Mouse (Mus musculus) T-helper 2 cell (primary cell): ENCODE results near the gene Ehbp1.

Source experiments
- in situ Hi-C: fragments of 300-600 bp; cut with MboI, MseI; formaldehyde crosslinking; loops from one replicate; pipeline ENCODE4 v1.15.1; 2025; ENCODE audit warnings: high pct_unique_total_duplicates

The Ehbp1 gene

DNA sequence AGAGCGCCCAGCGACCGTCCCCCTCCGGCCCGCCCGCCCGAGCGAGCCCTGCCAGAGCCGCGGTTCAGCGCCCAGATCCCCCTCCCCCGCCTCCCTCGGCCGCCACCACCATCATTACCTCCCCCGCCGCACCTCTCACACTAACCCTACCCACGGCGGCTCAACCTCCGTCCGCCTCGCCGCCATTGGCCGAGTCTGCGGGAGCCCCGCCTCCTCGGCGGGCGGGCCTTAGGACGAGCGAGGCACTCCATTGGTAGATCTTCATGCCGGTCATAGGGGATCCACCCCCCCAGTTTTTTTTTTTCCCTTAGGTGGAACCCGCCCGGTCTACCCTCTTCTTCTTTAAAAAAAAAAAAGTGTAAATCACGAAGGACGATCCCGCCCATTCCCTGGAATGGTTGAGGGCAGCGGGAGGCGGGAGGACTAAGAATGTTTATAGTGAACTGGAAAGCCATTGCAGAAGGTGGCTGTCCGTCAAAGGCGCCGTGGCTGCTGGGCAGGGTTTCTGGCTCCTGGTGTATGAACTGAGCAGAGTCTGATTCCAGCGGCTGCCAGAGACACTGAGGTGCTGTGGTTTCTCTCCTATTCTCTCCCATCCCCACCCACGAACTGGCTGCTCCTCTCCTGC is 55.1 kb downstream of the Ehbp1 start:
- in situ Hi-C loops: no loop called here

DNA sequence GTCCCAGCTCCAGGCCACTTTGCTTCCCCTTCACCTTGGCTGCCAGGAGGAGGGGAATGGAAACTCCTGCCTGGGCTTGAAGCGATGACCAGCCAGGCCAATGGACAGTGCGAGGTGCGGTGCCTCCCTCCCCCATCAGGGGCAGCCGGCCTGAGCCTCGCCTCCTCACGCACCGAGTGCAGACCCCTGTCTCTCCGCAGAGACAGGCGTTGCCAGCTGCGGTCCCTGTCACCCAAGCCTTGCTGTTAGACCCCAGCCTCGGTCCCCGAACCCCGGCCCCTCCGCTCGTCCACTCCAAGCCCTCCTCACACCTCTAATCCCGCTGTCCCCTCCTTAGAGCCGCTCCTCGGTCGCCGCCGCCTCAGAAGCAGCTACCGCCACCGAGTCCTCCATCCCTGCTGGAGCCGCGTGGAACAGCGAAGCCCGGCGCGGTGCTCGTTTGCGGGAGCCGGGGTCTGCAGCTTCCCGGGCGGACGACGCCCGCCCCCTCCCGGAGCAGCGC is 55.7 kb downstream of the Ehbp1 start:
- in situ Hi-C loops: no loop called here

DNA sequence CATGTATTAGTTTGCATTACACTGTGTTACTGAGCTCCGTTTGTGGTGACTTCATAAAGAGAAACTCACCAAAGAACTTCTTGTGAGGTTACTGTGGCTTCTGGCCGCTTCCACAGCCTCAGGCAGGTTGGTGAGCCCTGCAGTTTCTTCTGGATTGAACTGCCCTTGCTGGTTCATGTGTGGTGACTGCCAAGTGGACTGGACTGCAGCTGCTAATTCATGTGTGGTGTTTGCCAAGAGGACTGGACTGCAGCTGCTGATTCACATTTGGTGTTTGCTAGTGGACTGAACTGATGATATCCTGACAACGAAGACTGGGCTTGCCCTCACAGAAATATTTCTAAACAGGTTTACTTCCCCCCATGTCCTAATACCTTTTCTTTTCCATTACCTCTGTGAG is 65.4 kb downstream of the Ehbp1 start:
- in situ Hi-C loops: no loop called here

GRCm38 (mm10) chr11:22274144-22274543 is 67.9 kb downstream of the Ehbp1 start:
- in situ Hi-C loops: no loop called here

GRCm38 (mm10) chr11:22273378-22273777 is 68.7 kb downstream of the Ehbp1 start:
- in situ Hi-C loops: no loop called here

DNA sequence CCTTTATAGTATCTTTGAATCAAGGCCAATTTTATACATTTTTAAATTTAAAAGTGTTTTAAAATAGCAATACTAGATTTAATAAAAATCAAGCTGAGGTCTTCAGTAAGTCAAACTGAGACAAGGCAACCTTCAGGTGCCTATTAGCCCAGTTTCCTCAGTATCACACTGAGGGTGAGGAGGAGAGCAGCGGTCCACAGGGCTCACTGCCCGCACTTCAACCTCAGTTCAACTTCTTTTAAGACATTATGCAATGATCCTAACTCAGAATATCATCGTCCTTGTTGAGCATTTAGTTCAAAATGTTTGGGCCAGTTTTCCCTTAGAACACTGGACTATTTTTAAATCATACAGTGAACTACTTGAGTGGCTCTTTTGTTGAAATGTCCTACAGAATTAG is 70.2 kb downstream of the Ehbp1 start:
- in situ Hi-C loops: no loop called here

DNA sequence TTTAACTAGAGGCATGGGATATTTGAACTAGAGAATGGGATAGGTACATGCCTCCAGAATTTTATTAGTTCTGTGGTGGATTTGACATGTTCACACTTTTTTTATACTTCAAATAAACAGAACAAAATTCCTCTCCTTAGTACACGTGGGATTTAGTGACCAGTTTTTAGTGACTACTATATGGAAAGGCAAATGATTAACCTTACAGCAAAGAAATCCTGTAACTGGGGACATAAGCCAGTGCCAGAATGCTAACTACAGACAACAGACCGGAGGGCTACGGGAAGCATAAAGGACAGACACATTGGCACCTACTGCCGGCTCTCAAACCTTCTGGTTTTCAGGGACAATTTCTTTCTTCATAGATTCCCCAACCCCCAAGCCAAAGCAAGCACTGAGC is 72.4 kb downstream of the Ehbp1 start:
- in situ Hi-C loops: loop anchor here (5.0 kb wide), 1 partner anchor 43 kb away; no protein-coding TSS in a partner anchor

DNA sequence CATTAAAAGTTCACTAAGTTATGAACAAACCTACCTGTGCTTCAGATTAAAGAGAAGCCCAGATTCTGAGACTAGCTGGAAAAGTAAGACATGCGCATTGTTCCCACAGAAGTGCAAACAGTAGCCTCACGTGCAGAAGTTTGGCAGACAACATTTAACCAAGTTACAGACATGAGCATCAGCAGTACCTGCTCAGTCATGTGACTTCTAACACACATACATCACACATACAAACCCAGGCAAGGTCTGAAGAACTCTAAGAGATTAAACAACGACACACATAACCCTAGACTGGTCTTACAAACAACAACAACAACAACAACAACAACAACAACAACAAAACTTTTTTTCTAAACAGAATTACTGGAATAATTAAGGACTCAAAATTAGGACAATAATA is 72.9 kb downstream of the Ehbp1 start:
- in situ Hi-C loops: loop anchor here (5.0 kb wide), 1 partner anchor 43 kb away; no protein-coding TSS in a partner anchor

GRCm38 (mm10) chr11:22267014-22267413 is 75.1 kb downstream of the Ehbp1 start:
- in situ Hi-C loops: loop anchor here (5.0 kb wide), 1 partner anchor 45 kb away; no protein-coding TSS in a partner anchor

DNA sequence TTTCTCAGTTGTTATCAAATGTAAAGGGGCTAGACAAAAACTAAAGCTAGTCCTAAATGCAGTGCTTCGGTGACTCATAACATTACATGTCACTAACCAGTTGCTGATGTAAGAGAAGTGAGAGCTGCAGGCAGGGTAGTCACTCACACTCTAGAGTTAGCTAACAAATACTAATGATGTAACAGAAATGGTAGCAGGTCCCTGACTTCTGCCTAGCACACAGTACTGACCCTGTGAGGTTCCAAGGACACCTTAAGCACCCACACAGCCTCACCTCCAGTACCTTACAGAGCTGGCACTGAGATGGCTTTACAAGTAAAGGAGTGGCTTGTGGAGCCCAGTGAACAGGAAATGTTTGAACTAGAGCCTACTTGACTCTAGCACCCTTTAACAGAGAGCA is 86.7 kb downstream of the Ehbp1 start:
- in situ Hi-C loops: no loop called here

DNA sequence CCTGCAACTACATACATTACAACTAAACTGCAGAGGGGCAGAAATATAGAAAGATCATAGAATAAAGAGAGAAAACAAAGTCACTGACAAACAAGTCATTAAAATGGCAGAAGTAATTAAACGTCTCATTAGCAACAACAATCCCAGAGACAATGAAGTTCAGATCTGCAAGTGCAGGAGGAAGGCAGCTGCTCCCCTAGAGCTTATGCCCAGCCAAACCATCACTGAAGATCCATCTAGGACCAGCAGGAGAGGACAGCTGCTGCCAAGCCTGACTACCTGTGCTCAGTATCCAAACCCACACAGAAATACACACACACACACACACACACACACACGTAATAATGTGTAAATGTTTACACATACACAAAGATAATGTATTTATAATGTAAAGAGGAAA is 92.7 kb downstream of the Ehbp1 start:
- in situ Hi-C loops: no loop called here

GRCm38 (mm10) chr11:22247736-22248135 is 94.4 kb downstream of the Ehbp1 start:
- in situ Hi-C loops: no loop called here

DNA sequence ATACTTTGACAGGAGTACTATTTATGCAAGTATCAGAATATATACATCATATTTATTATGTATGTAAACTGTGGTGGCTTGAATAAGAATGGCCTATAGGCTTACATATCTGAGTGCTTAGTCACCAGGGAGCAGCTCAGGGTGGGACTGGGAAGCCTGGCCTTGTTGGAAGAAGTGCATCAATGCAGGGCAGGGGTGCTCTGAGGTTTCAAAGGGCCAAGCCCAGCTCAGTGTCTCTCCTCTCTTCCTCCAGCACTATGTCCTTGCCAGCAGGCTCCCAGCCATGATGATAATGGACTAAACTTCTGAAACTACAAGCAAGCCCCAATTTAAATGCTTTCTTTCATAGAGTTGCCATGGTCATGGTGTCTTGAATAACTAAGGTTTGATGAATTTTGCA is 95.0 kb downstream of the Ehbp1 start:
- in situ Hi-C loops: no loop called here

DNA sequence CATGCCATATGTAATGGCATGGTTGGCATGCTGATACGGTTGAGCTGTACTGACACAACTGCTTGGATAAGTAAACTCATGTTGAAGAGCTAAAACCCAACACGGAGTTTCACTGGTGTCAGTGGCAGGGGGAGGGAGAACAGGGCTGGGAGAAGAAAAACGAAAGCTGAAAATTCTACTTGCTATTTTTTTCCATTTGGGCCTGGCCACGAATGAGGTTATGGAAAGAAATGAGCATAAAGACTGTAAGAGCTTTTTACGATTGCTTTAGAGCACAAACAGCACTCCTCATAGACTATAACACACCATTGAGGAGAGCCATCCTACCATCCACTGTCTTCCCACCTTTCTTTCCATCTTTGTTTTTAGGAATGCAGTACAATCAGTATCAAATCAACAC is 106.5 kb downstream of the Ehbp1 start:
- in situ Hi-C loops: no loop called here

DNA sequence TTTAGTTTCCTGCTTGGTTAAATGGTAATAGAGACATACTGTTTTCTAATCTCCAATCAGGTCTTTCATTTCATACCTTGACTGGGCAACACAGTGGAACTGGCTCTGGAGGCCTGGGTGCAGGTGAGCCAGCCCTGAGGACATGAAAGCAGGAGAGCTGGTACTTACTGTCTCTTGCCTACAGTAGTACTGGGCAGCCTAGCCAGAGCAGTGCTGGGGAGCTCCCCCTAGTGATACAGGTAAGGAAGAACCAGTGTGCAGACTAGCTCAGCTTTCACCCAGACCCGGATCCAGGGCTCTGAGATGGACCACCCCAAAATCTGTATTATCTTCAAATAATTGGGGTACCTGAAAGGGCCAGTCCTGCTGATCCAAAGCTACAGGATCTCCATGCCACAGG is 107.4 kb downstream of the Ehbp1 start:
- in situ Hi-C loops: no loop called here

- in situ Hi-C loops: no loop called here
Measured at GRCm38 (mm10) chr11:22230906-22231305, 111.2 kb downstream of the Ehbp1 start.

DNA sequence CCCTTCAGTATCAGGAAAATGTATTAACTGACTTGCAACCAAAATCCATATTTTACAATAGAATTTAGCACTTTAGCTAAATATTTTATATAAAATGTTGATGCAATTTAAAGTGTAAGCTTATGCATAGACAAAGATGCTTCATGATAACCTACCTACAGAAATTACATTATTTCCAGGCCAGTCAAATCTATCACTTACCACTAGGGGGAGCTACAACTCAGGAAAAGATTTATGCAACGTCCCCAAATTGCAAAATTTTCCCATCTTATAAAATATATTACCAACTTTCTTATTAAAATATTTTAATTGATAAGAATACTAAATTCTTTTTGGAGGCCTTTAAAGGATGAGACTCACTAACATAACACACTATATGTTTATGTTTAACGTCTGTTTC is 116.5 kb downstream of the Ehbp1 start:
- in situ Hi-C loops: loop anchor here (5.0 kb wide), 1 partner anchor 732 kb away; no protein-coding TSS in a partner anchor

- in situ Hi-C loops: no loop called here
Measured at GRCm38 (mm10) chr11:22218222-22218621, 123.9 kb downstream of the Ehbp1 start.

DNA sequence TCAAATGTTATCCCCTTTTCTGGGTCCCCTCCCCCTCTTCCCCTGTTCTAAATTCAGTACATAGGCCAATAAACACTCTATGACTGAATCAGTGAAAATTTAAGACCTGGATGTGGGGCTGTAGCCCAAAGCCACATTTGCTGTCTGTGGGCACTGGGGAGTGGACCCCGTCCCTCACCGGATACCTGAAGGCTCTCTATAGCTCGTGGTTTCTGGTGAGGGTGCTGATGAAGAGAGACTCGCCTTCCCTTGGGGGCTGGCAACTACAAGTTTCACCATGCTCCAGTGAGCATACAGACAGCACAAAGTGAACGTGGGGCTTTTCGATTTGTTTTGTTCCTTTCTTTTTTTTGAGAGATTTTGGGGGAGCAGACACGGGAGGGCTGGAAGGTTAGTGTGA is 125.2 kb downstream of the Ehbp1 start:
- in situ Hi-C loops: no loop called here

- in situ Hi-C loops: no loop called here
Measured at GRCm38 (mm10) chr11:22206611-22207010, 135.5 kb downstream of the Ehbp1 start.

DNA sequence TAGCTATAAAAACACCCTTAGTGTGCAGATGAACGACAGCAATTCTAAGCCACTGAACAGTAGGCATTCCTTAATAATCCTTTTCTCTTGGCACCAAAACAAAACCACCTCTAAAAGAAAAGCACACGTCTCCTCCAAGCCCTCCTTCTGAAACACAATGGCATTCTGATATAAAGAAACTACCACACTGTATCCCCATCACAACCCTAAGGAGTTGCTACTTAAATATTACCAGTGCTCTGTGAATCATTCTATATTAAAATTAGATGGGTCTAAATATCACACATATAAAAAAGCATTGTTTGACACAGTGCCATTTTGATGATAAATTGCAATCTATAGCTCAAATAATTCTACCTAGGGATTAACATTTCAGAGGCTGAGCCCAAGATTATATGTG is 135.9 kb downstream of the Ehbp1 start:
- in situ Hi-C loops: no loop called here

DNA sequence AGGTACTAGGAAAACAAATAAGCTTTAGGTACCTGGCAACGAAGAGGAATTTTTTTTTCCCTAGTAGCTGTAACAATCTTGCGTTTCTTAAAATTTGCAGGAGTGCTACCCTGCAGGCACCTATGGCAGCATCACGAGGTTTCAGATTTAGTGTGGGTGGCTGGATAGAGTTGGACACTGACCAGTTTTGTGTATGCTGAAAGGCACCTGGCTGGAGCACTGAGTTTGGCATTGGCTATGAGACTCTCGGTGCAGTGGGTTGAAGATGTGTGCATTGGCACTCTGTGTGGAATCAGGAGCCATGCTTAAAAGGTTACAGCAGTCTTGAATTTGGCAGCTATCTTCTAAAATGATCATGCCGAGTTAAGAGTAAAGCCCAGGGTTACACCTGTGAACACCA is 138.7 kb downstream of the Ehbp1 start:
- in situ Hi-C loops: no loop called here

DNA sequence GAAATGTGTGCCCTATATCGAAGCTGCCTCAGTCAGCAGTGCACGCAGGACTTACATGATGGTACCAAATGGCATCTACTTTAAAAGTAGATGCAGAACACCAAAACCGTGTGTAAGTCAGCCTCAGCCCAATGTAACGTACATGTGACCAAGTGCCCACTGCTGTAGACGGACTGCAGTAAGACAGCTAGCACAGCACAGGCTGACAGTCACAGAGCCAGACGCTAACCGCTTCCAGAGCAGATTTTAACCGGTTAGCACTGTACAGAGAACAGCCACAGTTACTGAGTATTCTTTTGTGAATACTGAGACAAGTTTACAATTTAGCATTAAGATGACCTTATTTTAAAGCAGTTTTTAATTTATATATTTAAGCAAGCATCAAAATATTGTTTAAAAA is 141.0 kb downstream of the Ehbp1 start:
- in situ Hi-C loops: no loop called here

DNA sequence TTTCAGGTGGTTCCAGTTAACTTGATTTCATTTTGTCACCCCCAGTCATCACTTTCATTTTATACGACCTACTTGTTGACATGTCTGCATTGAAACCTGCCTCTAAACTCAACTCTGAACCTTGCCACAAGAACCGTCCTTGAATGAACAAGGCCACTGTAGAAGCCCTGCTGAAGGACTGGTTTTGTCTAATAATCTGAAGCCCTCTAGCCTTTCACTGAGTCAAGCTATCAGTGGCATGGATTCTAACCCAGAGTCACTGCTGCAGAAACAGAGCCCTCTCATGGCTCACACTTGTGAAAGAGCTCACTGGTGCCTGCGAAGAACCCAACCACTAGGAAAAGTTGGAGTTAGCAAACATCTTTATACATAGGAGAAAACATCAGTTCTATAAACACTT is 142.2 kb downstream of the Ehbp1 start:
- in situ Hi-C loops: no loop called here
